Mouse (Mus musculus): ENCODE measurements around the gene Lrch4. TPM values are rescaled to one million over a fixed set of nuclear protein-coding genes. Genes with fewer than 3 reads are reported as not detected.

The Lrch4 gene
- polyA plus RNA-seq, 1 experiment: 249 TPM

DNA sequence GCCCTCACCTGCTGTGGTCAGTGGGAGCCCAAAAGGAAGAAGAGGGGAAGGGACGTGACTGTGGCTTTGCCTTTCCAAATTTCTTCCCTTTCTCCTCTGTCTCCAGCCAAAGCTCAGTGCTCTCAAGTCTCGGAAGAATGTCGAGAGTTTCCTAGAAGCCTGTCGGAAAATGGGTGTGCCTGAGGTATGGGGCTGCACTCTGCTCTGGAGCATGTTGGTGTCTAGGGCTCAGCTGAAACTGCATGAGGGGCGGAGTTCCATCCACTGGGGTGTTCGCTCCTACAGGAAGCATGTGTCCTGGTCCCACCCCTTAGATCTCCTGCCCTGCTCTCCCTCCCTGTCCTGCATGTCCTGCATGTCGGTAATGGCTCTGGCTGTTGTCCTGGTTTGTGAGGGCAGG is 10.6 kb downstream of the Lrch4 start:
- WGBS: 88% methylated on average over 7 of the region's 7 CpGs
- no peaks in the 10 kb centered on the region for H3K27me3 ChIP-seq (ENCODE audit: control insufficient read depth, insufficient read depth, low read length)
- H3K27ac ChIP-seq (ENCODE audit: insufficient read depth, low read length): no peak overlapping the region
- no peaks in the 10 kb centered on the region for H3K4me1 ChIP-seq (ENCODE audit: control insufficient read depth, insufficient read depth, insufficient read length)
- no peak overlapping the region for H3K4me3 ChIP-seq (ENCODE audit: extremely low read depth, insufficient read depth, insufficient read length)
- DNase-seq (ENCODE audit: low read depth in 1 of 2, low spot score in 2 of 2): no peak
- TF ChIP-seq POLR2A (IDR thresholded peaks at IDR 0.05; ENCODE audit: low read depth, low read length) (no peak), CTCF (IDR thresholded peaks at IDR 0.05; ENCODE audit: extremely low read depth, insufficient read depth, insufficient read length, insufficient replicate concordance) (no peak)
- H3K36me3 ChIP-seq (ENCODE audit: control insufficient read depth, insufficient read depth, low read length): peaks cover 72% of the 10 kb centered on the region

DNA sequence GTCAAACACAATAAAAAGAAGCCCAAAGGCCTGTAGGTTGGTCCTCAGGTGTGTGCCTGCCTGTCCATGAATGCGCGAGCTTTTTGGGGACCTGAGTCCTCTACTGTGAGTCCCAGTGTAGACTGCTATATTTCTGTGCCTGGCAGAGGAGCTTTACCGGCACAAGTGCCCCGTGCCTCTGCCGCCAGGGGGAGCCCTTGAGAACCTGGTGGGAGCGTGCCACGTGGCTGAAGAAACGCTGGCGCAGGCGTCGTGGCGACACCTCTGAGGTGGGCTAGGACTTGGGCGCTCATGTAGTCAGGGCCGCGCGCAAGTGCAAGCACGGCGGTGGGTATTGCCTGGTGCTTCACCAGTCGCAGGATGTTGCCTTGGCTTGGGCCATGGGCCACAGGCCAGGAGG is 12.1 kb downstream of the Lrch4 start, which contains the start of gene Sap25:
Gene Sap25, plus strand, starts transcription at position 281 of the 400 bp plus-strand sequence.
- TF ChIP-seq CTCF (IDR thresholded peaks at IDR 0.05; ENCODE audit: extremely low read depth, insufficient read depth, insufficient read length, insufficient replicate concordance) (peak; percentile 41; the same call in 1 of the 2 replicates), POLR2A (IDR thresholded peaks at IDR 0.05; ENCODE audit: low read depth, low read length) (no peak)
- H3K4me3 ChIP-seq (ENCODE audit: extremely low read depth, insufficient read depth, insufficient read length): no peak within 1 kb of the TSS
- peaks cover 64% of the 10 kb centered on the region for H3K36me3 ChIP-seq (ENCODE audit: control insufficient read depth, insufficient read depth, low read length)
- no peaks in the 10 kb centered on the region for H3K27me3 ChIP-seq (ENCODE audit: control insufficient read depth, insufficient read depth, low read length)
- WGBS: 85% methylated on average over 19 of the region's 19 CpGs
- peaks cover 5% of the 10 kb centered on the region for H3K4me1 ChIP-seq (ENCODE audit: control insufficient read depth, insufficient read depth, insufficient read length)
- H3K27ac ChIP-seq (ENCODE audit: insufficient read depth, low read length): no peak within 1 kb of the TSS
- peak in 1 of 2 experiments; percentile 42 for DNase-seq (ENCODE audit: low read depth in 1 of 2, low spot score in 2 of 2)

DNA sequence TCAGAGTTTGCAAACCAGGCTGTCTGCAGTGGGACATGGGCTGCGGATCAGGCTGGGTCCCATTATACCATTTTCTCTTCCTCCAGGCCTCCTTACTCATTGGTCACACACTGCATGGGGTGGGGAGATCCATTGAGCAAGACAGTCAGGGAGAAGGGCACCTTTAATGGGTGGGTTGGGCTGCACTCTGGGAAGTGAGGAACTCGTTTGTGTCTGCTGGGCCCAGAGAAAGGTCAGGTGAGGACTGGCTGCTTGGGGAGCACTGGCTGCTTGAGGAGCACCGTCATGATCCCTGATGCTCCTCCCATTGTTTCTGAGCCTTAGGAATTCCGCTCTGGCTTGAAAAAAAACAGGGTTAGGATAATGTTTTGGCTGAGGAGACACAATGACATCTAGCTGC is 14.0 kb downstream of the Lrch4 start:
- TF ChIP-seq CTCF (IDR thresholded peaks at IDR 0.05; ENCODE audit: extremely low read depth, insufficient read depth, insufficient read length, insufficient replicate concordance): no peak
- no peak for TF ChIP-seq POLR2A (IDR thresholded peaks at IDR 0.05; ENCODE audit: low read depth, low read length)
- no peak overlapping the region for H3K4me3 ChIP-seq (ENCODE audit: extremely low read depth, insufficient read depth, insufficient read length)
- no peak for DNase-seq (ENCODE audit: low read depth in 1 of 2, low spot score in 2 of 2)
- H3K36me3 ChIP-seq (ENCODE audit: control insufficient read depth, insufficient read depth, low read length): peaks cover 46% of the 10 kb centered on the region
- WGBS: 77% methylated on average over 4 of the region's 4 CpGs
- no peak overlapping the region for H3K27ac ChIP-seq (ENCODE audit: insufficient read depth, low read length)
- peaks cover 5% of the 10 kb centered on the region for H3K4me1 ChIP-seq (ENCODE audit: control insufficient read depth, insufficient read depth, insufficient read length)
- H3K27me3 ChIP-seq (ENCODE audit: control insufficient read depth, insufficient read depth, low read length): no peaks in the 10 kb centered on the region

DNA sequence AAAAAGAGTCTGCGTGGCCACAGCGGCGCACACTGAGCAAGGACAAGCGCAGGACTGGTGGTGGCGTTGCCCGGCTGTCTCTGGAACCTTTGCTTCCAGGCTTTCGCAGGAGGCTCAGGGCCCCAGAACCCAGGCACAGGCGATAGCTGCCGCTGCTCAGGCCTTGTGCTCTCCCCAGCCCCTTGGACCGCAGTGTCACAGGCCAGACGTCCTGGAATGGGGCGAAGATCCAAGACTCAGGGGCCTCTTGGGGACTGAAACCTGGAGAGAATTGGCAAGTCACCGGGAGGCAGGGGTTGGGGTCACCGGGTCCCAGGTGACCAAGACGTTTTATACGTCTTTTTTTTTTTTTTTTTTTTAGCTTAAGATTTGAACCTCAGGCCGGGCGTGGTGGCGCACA is 15.6 kb downstream of the Lrch4 start:
- Histone ChIP-seq H3K36me3 (ENCODE audit: control insufficient read depth, insufficient read depth, low read length) (peaks cover 31% of the 10 kb centered on the region), H3K4me3 (ENCODE audit: extremely low read depth, insufficient read depth, insufficient read length) (no peak overlapping the region), H3K27me3 (ENCODE audit: control insufficient read depth, insufficient read depth, low read length) (no peaks in the 10 kb centered on the region), H3K4me1 (ENCODE audit: control insufficient read depth, insufficient read depth, insufficient read length) (peaks cover 15% of the 10 kb centered on the region), H3K27ac (ENCODE audit: insufficient read depth, low read length) (no peak overlapping the region)
- DNase-seq (ENCODE audit: low read depth in 1 of 2, low spot score in 2 of 2): no peak
- whole genome bisulfite sequencing: 86% methylated on average over 19 of the region's 19 CpGs
- TF ChIP-seq CTCF (IDR thresholded peaks at IDR 0.05; ENCODE audit: extremely low read depth, insufficient read depth, insufficient read length, insufficient replicate concordance) (no peak), POLR2A (IDR thresholded peaks at IDR 0.05; ENCODE audit: low read depth, low read length) (no peak)

DNA sequence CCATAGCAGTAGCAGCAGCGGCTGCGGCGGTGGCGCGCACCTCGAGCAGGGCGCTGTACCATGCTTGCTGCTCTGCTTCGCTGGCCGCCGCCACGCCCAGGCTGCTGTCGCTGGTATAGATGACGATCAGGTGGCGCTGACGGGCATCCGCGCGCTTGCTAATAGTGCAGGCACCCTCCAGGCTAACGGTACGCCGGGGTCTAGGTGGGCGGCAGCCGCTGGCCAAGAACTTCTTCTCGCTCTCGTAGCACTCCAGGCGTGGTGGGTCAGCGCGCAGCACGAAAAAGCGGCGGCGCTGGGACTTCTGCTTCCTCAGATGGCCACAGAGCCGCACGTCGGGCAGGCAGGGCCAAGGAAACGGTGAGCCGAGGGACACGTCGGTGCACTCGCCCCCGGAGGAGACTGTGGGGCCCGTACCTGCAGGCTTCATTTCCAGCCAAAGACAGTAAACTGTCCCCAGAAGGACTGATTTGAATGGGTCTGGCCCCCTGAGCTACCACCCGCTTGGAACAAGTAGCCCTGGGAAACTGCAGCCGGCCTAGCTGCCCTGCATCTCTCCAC is 16.2 kb downstream of the Lrch4 start:
- H3K4me1 ChIP-seq (ENCODE audit: control insufficient read depth, insufficient read depth, insufficient read length): peaks cover 16% of the 10 kb centered on the region
- peaks cover 25% of the 10 kb centered on the region for H3K36me3 ChIP-seq (ENCODE audit: control insufficient read depth, insufficient read depth, low read length)
- H3K27me3 ChIP-seq (ENCODE audit: control insufficient read depth, insufficient read depth, low read length): no peaks in the 10 kb centered on the region
- H3K27ac ChIP-seq (ENCODE audit: insufficient read depth, low read length): peak overlapping the region; percentile 7; the same call in 1 of the 2 replicates
- DNase-seq (ENCODE audit: low read depth in 1 of 2, low spot score in 2 of 2): peak in 1 of 2 experiments; percentile 62
- peak overlapping the region; percentile 48; the same call in 1 of the 2 replicates for H3K4me3 ChIP-seq (ENCODE audit: extremely low read depth, insufficient read depth, insufficient read length)
- 6% methylated on average over 44 of the region's 44 CpGs for WGBS
- TF ChIP-seq POLR2A (IDR thresholded peaks at IDR 0.05; ENCODE audit: low read depth, low read length): no peak
- TF ChIP-seq CTCF (IDR thresholded peaks at IDR 0.05; ENCODE audit: extremely low read depth, insufficient read depth, insufficient read length, insufficient replicate concordance): no peak

DNA sequence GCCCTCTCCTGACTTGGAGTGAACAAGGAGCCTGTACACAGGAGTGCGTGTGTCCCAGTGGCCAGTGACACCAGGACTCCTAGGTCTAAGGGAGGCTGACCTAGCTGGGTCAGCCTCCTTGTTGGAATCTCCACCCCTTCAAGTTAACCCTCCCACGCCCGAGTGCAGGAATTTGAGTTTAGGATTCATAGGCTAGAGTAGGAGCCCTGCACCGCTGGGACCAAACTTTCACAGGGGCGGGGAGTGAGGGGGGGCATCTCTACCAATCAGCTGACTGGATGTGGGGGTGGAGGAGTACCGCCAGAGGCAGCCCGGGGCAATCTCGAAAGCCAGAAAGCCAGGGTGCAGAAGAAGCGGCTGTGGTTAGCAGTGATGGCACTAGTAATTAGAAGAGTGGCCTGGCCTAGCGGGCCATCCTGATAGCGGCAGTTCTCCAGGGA is 16.8 kb downstream of the Lrch4 start, which contains the start of gene Irs3:
Gene Irs3, minus strand, starts transcription at position 63 of the 440 bp plus-strand sequence.
- 42% methylated on average over 11 of the region's 11 CpGs for WGBS
- Histone ChIP-seq H3K36me3 (ENCODE audit: control insufficient read depth, insufficient read depth, low read length) (peaks cover 21% of the 10 kb centered on the region), H3K4me3 (ENCODE audit: extremely low read depth, insufficient read depth, insufficient read length) (peak within 1 kb of the TSS; percentile 48; the same call in 1 of the 2 replicates), H3K4me1 (ENCODE audit: control insufficient read depth, insufficient read depth, insufficient read length) (peaks cover 16% of the 10 kb centered on the region), H3K27me3 (ENCODE audit: control insufficient read depth, insufficient read depth, low read length) (no peaks in the 10 kb centered on the region), H3K27ac (ENCODE audit: insufficient read depth, low read length) (peak within 1 kb of the TSS; percentile 7; the same call in 1 of the 2 replicates)
- DNase-seq (ENCODE audit: low read depth in 1 of 2, low spot score in 2 of 2): no peak
- TF ChIP-seq POLR2A (IDR thresholded peaks at IDR 0.05; ENCODE audit: low read depth, low read length) (no peak), CTCF (IDR thresholded peaks at IDR 0.05; ENCODE audit: extremely low read depth, insufficient read depth, insufficient read length, insufficient replicate concordance) (no peak)

All from spleen, adult 2 months (tissue).